Mouse (Mus musculus) kidney, adult 2 months (tissue): ENCODE measurements around the gene Tsga10ip. TPM values are rescaled to one million over a fixed set of nuclear protein-coding genes. Genes with fewer than 3 reads are reported as not detected.

Experiments
- DNase-seq: peaks from one replicate; pipeline ENCODE4 v3.0.0; 2021
- H3K27ac ChIP-seq: fragments of 200-500 bp; 2 replicates; pipeline ENCODE4 v1.5.1; 2012; ENCODE audit warnings: low read depth, low read length, control low read depth, inconsistent platforms; ENCODE audit not compliant: insufficient read depth
- H3K27me3 ChIP-seq: fragments of 200-500 bp; replicated peaks from 2 replicates; pipeline ENCODE4 v1.6.1; 2012; ENCODE audit warnings: mild to moderate bottlenecking, moderate library complexity, low read length, inconsistent platforms; ENCODE audit not compliant: control insufficient read depth, insufficient read depth
- H3K36me3 ChIP-seq: fragments of 200-500 bp; 2 replicates; pipeline ENCODE4 v1.6.1; 2012; ENCODE audit warnings: mild to moderate bottlenecking, moderate library complexity, low read length, inconsistent platforms; ENCODE audit not compliant: control insufficient read depth, insufficient read depth
- H3K4me1 ChIP-seq: fragments of 200-500 bp; 2 replicates; pipeline ENCODE4 v1.6.1; 2011; ENCODE audit warnings: low read length; ENCODE audit not compliant: control insufficient read depth, insufficient read depth
- H3K4me3 ChIP-seq: fragments of 200-500 bp; 2 replicates; pipeline ENCODE4 v1.5.1; 2011; ENCODE audit warnings: mild to moderate bottlenecking, low read depth, low read length, control low read depth; ENCODE audit not compliant: insufficient read depth
- CTCF ChIP-seq: fragments of 200-500 bp; conservative IDR thresholded peaks from 2 replicates; pipeline ENCODE4 v1.5.1; 2011; ENCODE audit warnings: low read depth, mild to moderate bottlenecking, control low read depth, low read length, moderate library complexity, mixed read lengths; ENCODE audit not compliant: insufficient read depth, insufficient read length
- POLR2A ChIP-seq: fragments of 200-500 bp; IDR thresholded peaks from one replicate; pipeline ENCODE4 v1.6.1; 2011; ENCODE audit warnings: low read depth, low read length, control low read depth
- WGBS: fragments of 180-500 bp; shearing (Covaris S2); methylation state at CpG from one replicate; pipeline ENCODE4 v1.1.7; 2018; 5-methylcytosine and 5-hydroxymethylcytosine counted together
- polyA plus RNA-seq: library from polyadenylated mRNA; depleted of rRNA; stranded (reverse); fragments of >200 nt; gene quantifications from 2 replicates; pipeline ENCODE4 v1.2.3, GENCODE M21; 2012

Tsga10ip gene
- polyA plus RNA-seq, 1 experiment = 0.06 TPM

DNA sequence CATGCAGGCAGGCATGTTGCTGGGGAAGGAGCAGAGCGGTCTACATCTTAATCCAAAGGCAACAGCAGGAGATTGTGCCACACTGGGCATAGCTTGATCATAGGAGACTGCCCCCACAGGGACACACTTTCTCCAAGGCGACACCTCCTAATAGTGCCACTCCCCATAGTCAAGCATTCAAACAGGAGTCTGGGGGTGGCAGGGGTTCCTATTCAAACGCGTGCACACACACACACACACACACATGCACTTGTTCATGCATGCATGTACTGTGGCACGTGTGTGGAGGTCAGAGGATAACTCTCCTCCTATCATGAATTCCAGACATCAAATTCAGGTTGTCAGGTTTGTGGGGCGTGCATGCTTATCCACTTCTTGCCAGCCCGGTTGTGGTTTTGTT lies 29.6 kb downstream of the Tsga10ip start:
- H3K36me3 ChIP-seq = peaks cover 1% of the 10 kb centered on the region; the same call in 1 of the 2 replicates
- DNase-seq = no peak
- WGBS = 94% methylated on average over 7 of the region's 7 CpGs
- no peak for TF ChIP-seq POLR2A
- no peak for TF ChIP-seq CTCF
- no peaks in the 10 kb centered on the region for H3K27me3 ChIP-seq
- H3K4me1 ChIP-seq = peaks cover 6% of the 10 kb centered on the region
- no peak overlapping the region for H3K27ac ChIP-seq
- no peak overlapping the region for H3K4me3 ChIP-seq

DNA sequence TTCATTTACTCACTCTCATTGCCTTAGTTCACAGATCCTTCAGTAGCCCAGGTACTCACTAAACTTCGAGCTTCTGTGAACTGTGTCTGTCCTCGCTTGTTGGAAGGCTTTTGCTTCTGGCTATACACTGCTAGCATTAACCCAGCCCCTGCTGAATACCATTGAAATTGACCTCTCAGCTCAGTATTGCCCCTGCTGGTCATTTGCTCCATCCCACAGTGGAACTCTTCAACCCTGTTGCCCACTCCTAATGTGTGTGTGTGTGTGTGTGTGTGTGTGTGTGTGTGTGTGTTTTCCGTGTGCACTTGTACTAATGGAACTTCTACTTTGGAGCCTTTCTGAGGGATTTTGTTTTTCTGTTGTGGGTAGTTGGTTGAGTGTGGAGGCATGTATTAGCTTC lies 31.4 kb downstream of the Tsga10ip start:
- no peak for DNase-seq
- no peak for TF ChIP-seq POLR2A
- no peak for TF ChIP-seq CTCF
- H3K4me1 ChIP-seq = peaks cover 9% of the 10 kb centered on the region
- WGBS = 77% methylated on average over 3 of the region's 3 CpGs
- H3K27me3 ChIP-seq = no peaks in the 10 kb centered on the region
- H3K36me3 ChIP-seq = peaks cover 1% of the 10 kb centered on the region; the same call in 1 of the 2 replicates
- no peak overlapping the region for H3K27ac ChIP-seq
- no peak overlapping the region for H3K4me3 ChIP-seq

DNA sequence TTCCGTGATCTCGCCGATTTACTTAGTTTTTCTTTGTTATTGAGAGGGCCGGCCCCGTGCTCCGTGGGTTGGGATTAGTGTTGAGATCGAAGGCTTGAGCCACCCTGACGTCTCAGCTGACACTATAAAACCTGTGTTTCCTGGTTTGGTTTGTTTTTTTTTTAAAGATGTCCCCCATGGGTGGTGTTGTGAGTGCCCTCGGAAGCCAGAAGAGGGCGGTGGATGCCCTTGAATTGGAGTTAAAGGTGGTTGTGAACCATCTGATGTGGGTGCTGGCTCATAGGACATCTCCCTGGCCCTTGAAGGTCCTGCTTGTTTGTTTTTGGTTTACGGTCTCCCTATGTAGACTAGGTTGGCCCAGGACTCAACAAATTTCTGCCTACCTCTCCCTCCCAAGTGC lies 34.9 kb downstream of the Tsga10ip start:
- TF ChIP-seq POLR2A = no peak
- TF ChIP-seq CTCF = peak; percentile 33
- WGBS = 5% methylated on average over 11 of the region's 11 CpGs
- Histone ChIP-seq H3K4me1 (peaks cover 9% of the 10 kb centered on the region), H3K27me3 (no peaks in the 10 kb centered on the region), H3K36me3 (peaks cover 1% of the 10 kb centered on the region; the same call in 1 of the 2 replicates), H3K27ac (no peak overlapping the region; the same call in 1 of the 2 replicates), H3K4me3 (peak overlapping the region; percentile 99)
- no peak for DNase-seq

DNA sequence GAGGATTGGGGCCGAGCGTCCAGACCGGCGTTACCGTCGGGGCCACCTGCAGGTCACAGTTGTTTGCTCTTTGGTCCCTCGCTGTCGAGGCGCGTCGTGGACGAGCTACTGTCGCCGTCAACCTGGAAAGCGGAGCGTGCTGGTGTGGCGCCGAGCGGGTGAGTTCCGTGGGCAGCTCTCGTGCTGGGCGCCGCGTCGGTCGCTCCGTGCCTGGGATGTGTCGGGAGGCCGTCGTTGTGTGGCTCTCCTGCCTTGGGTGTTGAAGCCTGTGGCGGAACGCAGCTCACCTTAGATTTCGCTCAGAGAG lies 35.3 kb downstream of the Tsga10ip start, which contains the start of gene Banf1:
Banf1 (minus strand) TSS at position 116 of the 307 bp plus-strand sequence.
- H3K27me3 ChIP-seq = no peaks in the 10 kb centered on the region
- WGBS = under 1% methylated on average over 33 of the region's 33 CpGs
- peak within 1 kb of the TSS; percentile 99 for H3K4me3 ChIP-seq
- TF ChIP-seq CTCF (no peak), POLR2A (no peak)
- peak within 1 kb of the TSS; percentile 83 for H3K27ac ChIP-seq
- peaks cover 9% of the 10 kb centered on the region for H3K4me1 ChIP-seq
- peaks cover 1% of the 10 kb centered on the region; the same call in 1 of the 2 replicates for H3K36me3 ChIP-seq
- DNase-seq = no peak

DNA sequence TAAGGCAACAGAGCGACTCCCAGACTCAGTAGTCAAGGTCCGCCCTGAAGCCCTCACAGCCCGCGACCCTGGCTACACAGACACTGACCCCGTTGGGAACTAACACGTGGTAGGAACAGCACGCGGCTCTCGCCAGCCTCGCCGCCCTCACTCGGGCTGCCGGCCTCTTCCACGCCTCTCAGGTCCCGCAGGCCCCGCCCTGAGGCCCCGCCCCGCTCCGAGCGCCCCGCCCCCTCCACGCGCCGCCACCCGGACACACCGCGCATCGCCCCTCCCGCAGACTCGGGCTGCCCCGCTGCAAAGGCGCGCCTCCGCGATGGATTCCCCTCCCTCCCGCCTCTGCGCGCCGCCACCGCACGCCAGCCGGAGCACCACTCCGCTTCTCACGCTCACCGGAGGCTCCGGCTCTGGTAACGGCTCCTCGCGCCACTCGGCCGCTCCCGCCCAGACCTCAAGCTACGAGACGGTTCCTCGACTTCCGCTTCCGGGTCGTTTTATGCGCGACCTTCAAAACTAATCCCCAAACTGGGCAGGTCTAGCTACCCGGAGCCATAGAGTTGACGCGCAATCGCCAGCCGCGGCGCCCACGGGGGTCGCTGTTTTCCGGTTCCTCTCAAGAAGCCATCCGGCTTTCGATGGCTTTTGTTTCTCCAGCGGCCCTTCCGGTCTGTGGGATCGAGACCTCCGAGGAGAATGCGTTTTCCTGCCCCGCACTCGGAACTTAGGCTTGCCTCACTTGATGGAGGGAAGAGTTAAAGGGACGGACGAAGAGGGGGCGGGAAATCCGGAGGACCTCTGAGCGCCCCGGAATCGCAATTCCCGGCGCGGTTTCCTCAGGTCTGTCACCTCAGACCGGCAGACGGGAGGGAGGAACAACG lies 35.9 kb downstream of the Tsga10ip start, which contains the start of gene Eif1ad:
Eif1ad (plus strand) TSS at position 567 of the 878 bp plus-strand sequence.
- Histone ChIP-seq H3K27me3 (no peaks in the 10 kb centered on the region), H3K4me1 (peaks cover 9% of the 10 kb centered on the region), H3K4me3 (peak within 1 kb of the TSS; percentile 99), H3K27ac (peak within 1 kb of the TSS; percentile 83), H3K36me3 (peaks cover 1% of the 10 kb centered on the region; the same call in 1 of the 2 replicates)
- peak; percentile 98 for DNase-seq
- no peak for TF ChIP-seq POLR2A
- TF ChIP-seq CTCF = no peak
- under 1% methylated on average over 92 of the region's 92 CpGs for WGBS

DNA sequence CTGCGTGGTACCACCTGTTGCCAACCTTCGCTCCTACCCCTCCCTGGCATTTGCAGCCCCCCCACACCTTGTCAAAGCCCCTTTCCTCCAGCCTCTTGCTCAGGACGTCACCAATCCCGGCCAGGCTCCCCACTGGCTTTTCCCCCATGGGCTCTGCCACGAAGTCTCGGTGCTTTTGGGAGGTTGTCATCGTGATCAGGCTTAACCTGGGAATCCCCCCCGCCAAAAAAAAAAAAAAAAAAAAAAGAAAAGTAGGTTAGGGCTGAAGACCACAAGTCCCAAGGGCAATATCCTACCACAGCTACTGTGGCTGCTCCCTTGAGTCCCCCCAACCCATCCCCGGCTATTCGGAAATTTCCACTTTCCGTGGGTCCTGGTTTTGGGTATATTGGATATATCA lies 36.6 kb downstream of the Tsga10ip start:
- peaks cover 1% of the 10 kb centered on the region; the same call in 1 of the 2 replicates for H3K36me3 ChIP-seq
- no peak overlapping the region; the same call in 1 of the 2 replicates for H3K27ac ChIP-seq
- H3K4me3 ChIP-seq = peak overlapping the region; percentile 99
- peaks cover 9% of the 10 kb centered on the region for H3K4me1 ChIP-seq
- H3K27me3 ChIP-seq = no peaks in the 10 kb centered on the region
- WGBS = 14% methylated on average over 11 of the region's 11 CpGs
- TF ChIP-seq CTCF (no peak), POLR2A (no peak)
- no peak for DNase-seq

DNA sequence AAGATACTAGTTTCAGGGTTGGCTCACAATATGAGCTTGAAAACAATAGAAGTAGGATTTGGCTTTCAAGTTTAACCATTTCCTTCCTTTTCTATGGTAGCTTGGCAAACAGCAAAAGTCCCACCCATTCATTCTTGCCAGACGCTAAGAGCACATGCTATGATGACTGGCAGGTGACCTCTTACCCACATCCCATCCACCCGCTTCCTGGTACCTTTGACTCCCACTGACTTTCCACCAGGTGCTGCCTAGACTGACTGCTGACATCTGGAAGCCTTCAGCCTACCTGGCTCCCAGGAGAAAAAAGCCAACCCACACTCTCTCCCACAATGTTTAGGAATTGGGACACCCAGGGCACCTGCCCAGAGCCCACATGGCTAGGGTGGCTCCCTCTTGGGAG lies 38.2 kb downstream of the Tsga10ip start:
- H3K27me3 ChIP-seq = no peaks in the 10 kb centered on the region
- H3K4me1 ChIP-seq = peaks cover 9% of the 10 kb centered on the region
- WGBS = 70% methylated on average over 2 of the region's 2 CpGs
- TF ChIP-seq POLR2A (no peak), CTCF (no peak)
- no peaks in the 10 kb centered on the region for H3K36me3 ChIP-seq
- DNase-seq = no peak
- no peak overlapping the region for H3K4me3 ChIP-seq
- H3K27ac ChIP-seq = no peak overlapping the region
